In genomic region chr9:108573774-108574690, GRCm38 (mm10) we compare ENCODE assay signal across 8 mouse cellular contexts. TPM values are rescaled to one million over a fixed set of nuclear protein-coding genes. Genes with fewer than 3 reads are reported as not detected.
DNase-seq lines count a peak whose midpoint lies in the region; ATAC-seq and TF ChIP-seq lines count a peak whose summit lies in the region.

No protein-coding gene starts in this region.

- WGBS in kidney, embryonic 16.5 days, result 59% methylated on average over 25 of the region's 26 CpGs
- WGBS in bone marrow, adult 2 months, result 75% methylated on average over 26 of the region's 26 CpGs
- WGBS in liver, embryonic 14.5 days (ENCODE audit: insufficient replicate concordance), result 66% methylated on average over 26 of the region's 26 CpGs

- H3K4me1 ChIP-seq in kidney, embryonic 16.5 days (ENCODE audit: insufficient read depth, low read length), result peaks cover 26% of the 10 kb centered on the region
- peaks cover 12% of the 10 kb centered on the region for H3K4me1 ChIP-seq in ES-Bruce4 (ENCODE audit: control insufficient read depth, insufficient read depth, low read length)
- peaks cover 4% of the 10 kb centered on the region for H3K4me1 ChIP-seq in bone marrow, adult 2 months (ENCODE audit: control insufficient read depth, insufficient read depth, low read length)
- H3K4me1 ChIP-seq in liver, embryonic 14.5 days (replicated peaks; ENCODE audit: control insufficient read depth in 2 of 2, insufficient read depth in 2 of 2, low read length in 1 of 2), result peaks cover 3 to 13% of the 10 kb centered on the region in 2 experiments

- no peak overlapping the region for H3K9ac ChIP-seq in kidney, embryonic 16.5 days (replicated peaks; ENCODE audit: low read length)
- no peak overlapping the region for H3K9ac ChIP-seq in ES-Bruce4 (ENCODE audit: low read depth, poor library complexity, severe bottlenecking)
- H3K9ac ChIP-seq in liver, embryonic 14.5 days (replicated peaks), result no peak overlapping the region

- H3K4me2 ChIP-seq in kidney, embryonic 16.5 days (replicated peaks; ENCODE audit: low read depth, low read length), result no peak overlapping the region
- no peak overlapping the region for H3K4me2 ChIP-seq in liver, embryonic 14.5 days (ENCODE audit: low read depth)

- H3K27ac ChIP-seq in kidney, embryonic 16.5 days (ENCODE audit: low read length), result no peak overlapping the region
- no peak overlapping the region for H3K27ac ChIP-seq in ES-Bruce4 (ENCODE audit: insufficient read depth, low read length)
- no peak overlapping the region for H3K27ac ChIP-seq in bone marrow, adult 2 months (ENCODE audit: control insufficient read depth, insufficient read depth, low read depth, low read length, poor library complexity)
- no peak overlapping the region for H3K27ac ChIP-seq in liver, embryonic 14.5 days

- TF ChIP-seq EP300 in ES-Bruce4 (IDR thresholded peaks at IDR 0.05; ENCODE audit: insufficient read depth, low read depth, low read length), result peak; percentile 65; the same call in 1 of the 2 replicates
- TF ChIP-seq EP300 in liver, embryonic 14.5 days (IDR thresholded peaks at IDR 0.05; ENCODE audit: low read depth), result no peak

- TF ChIP-seq POLR2A in ES-Bruce4 (IDR thresholded peaks at IDR 0.05; ENCODE audit: insufficient read depth, low read length), result no peak
- no peak for TF ChIP-seq POLR2A in bone marrow, adult 2 months (IDR thresholded peaks at IDR 0.05; ENCODE audit: borderline replicate concordance, control insufficient read depth, low read depth, low read length)

- no peaks in the 10 kb centered on the region for H3K9me3 ChIP-seq in kidney, embryonic 16.5 days (ENCODE audit: low read length)
- H3K9me3 ChIP-seq in ES-Bruce4 (replicated peaks; ENCODE audit: control insufficient read depth, insufficient read depth, low read length, poor library complexity, severe bottlenecking), result no peaks in the 10 kb centered on the region
- no peaks in the 10 kb centered on the region for H3K9me3 ChIP-seq in liver, embryonic 14.5 days (ENCODE audit: control insufficient read depth, low read length)

- no peak for ATAC-seq in kidney, embryonic 16.5 days (ENCODE audit: low FRiP score, low TSS enrichment)
- no peak for ATAC-seq in liver, embryonic 14.5 days (ENCODE audit: insufficient read depth)

- H3K36me3 ChIP-seq in kidney, embryonic 16.5 days (ENCODE audit: insufficient read depth, low read length), result peaks cover 40% of the 10 kb centered on the region
- peaks cover 13% of the 10 kb centered on the region for H3K36me3 ChIP-seq in ES-Bruce4 (ENCODE audit: control insufficient read depth, insufficient read depth, low read length, poor library complexity, severe bottlenecking)
- peaks cover 6% of the 10 kb centered on the region for H3K36me3 ChIP-seq in liver, embryonic 14.5 days (replicated peaks; ENCODE audit: control insufficient read depth, insufficient read depth, low read depth)

- H3K27me3 ChIP-seq in kidney, embryonic 16.5 days (ENCODE audit: insufficient read depth, low read length), result no peaks in the 10 kb centered on the region
- no peaks in the 10 kb centered on the region for H3K27me3 ChIP-seq in ES-Bruce4 (ENCODE audit: control insufficient read depth, insufficient read depth, low read length, poor library complexity, severe bottlenecking)
- H3K27me3 ChIP-seq in liver, embryonic 14.5 days (ENCODE audit: control insufficient read depth, insufficient read depth, low read length), result no peaks in the 10 kb centered on the region

- peak; percentile 57 for DNase-seq in kidney, adult 11 months
- peak; percentile 63 for DNase-seq in gastrocnemius, postnatal 10 days
- DNase-seq in liver, embryonic 14.5 days (ENCODE audit: low read depth in 3 of 3, low spot score in 3 of 3), result no peak
- DNase-seq in right cerebral cortex, postnatal 4 days, result peak; percentile 65
- no peak for DNase-seq in frontal cortex, adult 2 months (ENCODE audit: extremely low spot score in 1 of 2, low spot score in 1 of 2)

- H3K4me3 ChIP-seq in kidney, embryonic 16.5 days (ENCODE audit: low read length), result no peak overlapping the region
- H3K4me3 ChIP-seq in ES-Bruce4 (ENCODE audit: low read depth, low read length), result peak overlapping the region; percentile 13; the same call in 1 of the 2 replicates
- no peak overlapping the region for H3K4me3 ChIP-seq in bone marrow, adult 2 months (replicated peaks; ENCODE audit: control insufficient read depth, low read depth, low read length)
- H3K4me3 ChIP-seq in liver, embryonic 14.5 days (ENCODE audit: insufficient read depth in 1 of 2, low read depth in 2 of 2, low read length in 2 of 2), result no peak overlapping the region

- peak; percentile 79 for TF ChIP-seq CTCF in ES-Bruce4 (IDR thresholded peaks at IDR 0.05; ENCODE audit: low read depth, low read length)
- TF ChIP-seq CTCF in bone marrow, adult 2 months (IDR thresholded peaks at IDR 0.05; ENCODE audit: control insufficient read depth, insufficient read depth, low read length), result peak; percentile 54; the same call in 1 of the 2 replicates
- peak; percentile 78 for TF ChIP-seq CTCF in liver, embryonic 14.5 days (IDR thresholded peaks at IDR 0.05; ENCODE audit: low read depth)

RNA-seq across cellular contexts. Expression of gene Dalrd3, which starts 4.3 kb away (rescaled TPM):
- 200 TPM in 2 replicates for polyA plus RNA-seq in kidney, embryonic 16.5 days (2015; fragmentation: Nextera tagmentation; extraction: Ambion mirVana)
- 32.7 and 38.9 TPM in 2 replicates for polyA plus RNA-seq in ES-Bruce4 (2011; ENCODE audit: insufficient read depth, insufficient read length, low read depth, missing spikeins)
- polyA plus RNA-seq in bone marrow, adult 2 months (2011; ENCODE audit: insufficient read depth, insufficient read length, low replicate concordance, missing spikeins), result 44.0 and 105 TPM in 2 replicates
- 10 to 100 TPM in 1 of 2 experiments, 1 to 10 TPM in 1; 6.6 to 11.5 TPM for total RNA-seq in gastrocnemius, postnatal 10 days (2021)
- polyA plus RNA-seq in liver, embryonic 14.5 days (2012; rRNA removed), result 43.8 and 48.0 TPM in 2 replicates
- polyA plus RNA-seq in liver, embryonic 14.5 days (2014; fragmentation: Nextera tagmentation; extraction: Ambion mirVana), result 26.4 and 33.6 TPM in 2 replicates
- polyA plus RNA-seq in frontal cortex, adult 2 months (2012; rRNA removed), result 259 and 275 TPM in 2 replicates

RNA-seq across cellular contexts. Expression of gene Wdr6, which starts 4.5 kb away (rescaled TPM):
- 148 and 150 TPM in 2 replicates for polyA plus RNA-seq in kidney, embryonic 16.5 days (2015; fragmentation: Nextera tagmentation; extraction: Ambion mirVana)
- 24.6 and 24.7 TPM in 2 replicates for polyA plus RNA-seq in ES-Bruce4 (2011; ENCODE audit: insufficient read depth, insufficient read length, low read depth, missing spikeins)
- polyA plus RNA-seq in bone marrow, adult 2 months (2011; ENCODE audit: insufficient read depth, insufficient read length, low replicate concordance, missing spikeins), result 5.8 and 7.9 TPM in 2 replicates
- total RNA-seq in gastrocnemius, postnatal 10 days (2021), result 10 to 100 TPM; 12.4 to 17.3 TPM
- polyA plus RNA-seq in liver, embryonic 14.5 days (2012; rRNA removed), result 8.4 and 9.4 TPM in 2 replicates
- polyA plus RNA-seq in liver, embryonic 14.5 days (2014; fragmentation: Nextera tagmentation; extraction: Ambion mirVana), result 8.4 and 11.1 TPM in 2 replicates
- 114 and 138 TPM in 2 replicates for polyA plus RNA-seq in frontal cortex, adult 2 months (2012; rRNA removed)

RNA-seq across cellular contexts. Expression of gene Ndufaf3, which starts 6.8 kb away (rescaled TPM):
- polyA plus RNA-seq in kidney, embryonic 16.5 days (2015; fragmentation: Nextera tagmentation; extraction: Ambion mirVana), result 47.6 and 48.6 TPM in 2 replicates
- polyA plus RNA-seq in ES-Bruce4 (2011; ENCODE audit: insufficient read depth, insufficient read length, low read depth, missing spikeins), result 24.7 and 29.7 TPM in 2 replicates
- 14.7 and 23.0 TPM in 2 replicates for polyA plus RNA-seq in bone marrow, adult 2 months (2011; ENCODE audit: insufficient read depth, insufficient read length, low replicate concordance, missing spikeins)
- total RNA-seq in gastrocnemius, postnatal 10 days (2021), result 10 to 100 TPM; 35.3 to 35.4 TPM
- polyA plus RNA-seq in liver, embryonic 14.5 days (2012; rRNA removed), result 8.9 and 12.1 TPM in 2 replicates
- polyA plus RNA-seq in liver, embryonic 14.5 days (2014; fragmentation: Nextera tagmentation; extraction: Ambion mirVana), result 36.1 and 36.9 TPM in 2 replicates
- 61.2 and 63.4 TPM in 2 replicates for polyA plus RNA-seq in frontal cortex, adult 2 months (2012; rRNA removed)

RNA-seq across cellular contexts. Expression of gene Impdh2, which starts 13.9 kb away (rescaled TPM):
- polyA plus RNA-seq in kidney, embryonic 16.5 days (2015; fragmentation: Nextera tagmentation; extraction: Ambion mirVana), result 188 and 198 TPM in 2 replicates
- polyA plus RNA-seq in ES-Bruce4 (2011; ENCODE audit: insufficient read depth, insufficient read length, low read depth, missing spikeins), result 387 and 445 TPM in 2 replicates
- 56.2 and 207 TPM in 2 replicates for polyA plus RNA-seq in bone marrow, adult 2 months (2011; ENCODE audit: insufficient read depth, insufficient read length, low replicate concordance, missing spikeins)
- 10 to 100 TPM; 57.2 to 76.4 TPM for total RNA-seq in gastrocnemius, postnatal 10 days (2021)
- polyA plus RNA-seq in liver, embryonic 14.5 days (2012; rRNA removed), result 86.6 and 117 TPM in 2 replicates
- 104 and 117 TPM in 2 replicates for polyA plus RNA-seq in liver, embryonic 14.5 days (2014; fragmentation: Nextera tagmentation; extraction: Ambion mirVana)
- polyA plus RNA-seq in frontal cortex, adult 2 months (2012; rRNA removed), result 72.2 and 74.4 TPM in 2 replicates

RNA-seq across cellular contexts. Expression of gene P4htm, which starts 23.4 kb away (rescaled TPM):
- polyA plus RNA-seq in kidney, embryonic 16.5 days (2015; fragmentation: Nextera tagmentation; extraction: Ambion mirVana), result 10.8 and 11.0 TPM in 2 replicates
- 2.4 TPM in 2 replicates for polyA plus RNA-seq in ES-Bruce4 (2011; ENCODE audit: insufficient read depth, insufficient read length, low read depth, missing spikeins)
- polyA plus RNA-seq in bone marrow, adult 2 months (2011; ENCODE audit: insufficient read depth, insufficient read length, low replicate concordance, missing spikeins), result 1.4 TPM in 1 of 2 replicates, not detected in the other
- total RNA-seq in gastrocnemius, postnatal 10 days (2021), result 1 to 10 TPM; 4.8 to 6.6 TPM
- 0.52 and 0.54 TPM in 2 replicates for polyA plus RNA-seq in liver, embryonic 14.5 days (2012; rRNA removed)
- polyA plus RNA-seq in liver, embryonic 14.5 days (2014; fragmentation: Nextera tagmentation; extraction: Ambion mirVana), result 0.25 and 0.67 TPM in 2 replicates
- polyA plus RNA-seq in frontal cortex, adult 2 months (2012; rRNA removed), result 105 TPM in 2 replicates

Comparison
In these comparisons a context has a peak if more than half of its experiments do, and no peak if none do; other contexts are left out.
1. DNase-seq: peak in kidney, adult 11 months (single experiment), gastrocnemius, postnatal 10 days (single experiment) and right cerebral cortex, postnatal 4 days (single experiment); none in liver, embryonic 14.5 days (0 of 3) and frontal cortex, adult 2 months (0 of 2).
2. Peak in every context shown above with its lines, with median percentiles within 50 percentile points of each other: CTCF ChIP-seq.